Mouse (Mus musculus) small intestine, adult 10 weeks (tissue): ENCODE data around the gene Alox5. TPM values are rescaled to one million over a fixed set of nuclear protein-coding genes. Genes with fewer than 3 reads are reported as not detected.

Source experiments
- polyA plus RNA-seq: library from polyadenylated mRNA; stranded (reverse); fragments of 350-450 nt; fragmentation: Illumina TruSeq; extraction: RNeasy Lipid Tissue Mini Kit (QIAGEN cat#74804); gene quantifications from one replicate; pipeline ENCODE4 v1.2.3, GENCODE M21; 2014; ENCODE audit warnings: low replicate concordance

Alox5 gene
- polyA plus RNA-seq: 1.2 TPM

GRCm38 (mm10) chr6:116460544-116461283 is at the start of gene Alox5:
Gene Alox5, minus strand, starts transcription at chr6:116461178.

GRCm38 (mm10) chr6:116506302-116507003 is 45.5 kb upstream of the Alox5 start, which contains the start of gene Olfr212:
Gene Olfr212, plus strand, starts transcription at chr6:116506516.

DNA sequence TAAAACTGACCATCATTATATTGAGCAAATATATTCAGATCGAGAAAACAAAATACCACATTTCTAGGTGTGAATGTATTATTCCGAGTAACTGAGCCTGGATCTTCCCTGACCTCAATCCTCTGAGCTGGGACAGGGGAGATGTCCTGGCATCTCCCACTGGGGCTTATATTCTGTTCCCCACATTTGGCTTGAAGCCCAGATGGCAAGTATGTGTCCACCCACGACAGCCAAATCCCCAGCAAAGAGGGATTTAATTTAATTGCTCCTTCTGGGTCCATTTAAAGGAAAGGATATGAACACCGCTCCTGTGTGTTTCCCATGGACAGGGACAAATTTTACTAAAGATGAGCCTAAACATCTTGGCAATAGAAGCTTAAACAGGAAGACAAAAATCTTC is 27.8 kb upstream of the Alox5 start, which contains the start of gene Olfr211:
Gene Olfr211 (plus strand): TSS at position 301 of the 400 bp plus-strand sequence.

Other genes starting within 250 kb of the Alox5 start
- 1.9 TPM for gene Zfand4, start 197.0 kb downstream of the Alox5 start, polyA plus RNA-seq
- gene March8, start 123.2 kb downstream of the Alox5 start, polyA plus RNA-seq: 197 TPM
- gene Olfr211, start 27.9 kb upstream of the Alox5 start, polyA plus RNA-seq: not detected
- gene Olfr212, start 45.3 kb upstream of the Alox5 start, polyA plus RNA-seq: not detected
- gene Olfr213, start 77.3 kb upstream of the Alox5 start, polyA plus RNA-seq: not detected
- not detected for gene Gm5580, start 90.0 kb upstream of the Alox5 start, polyA plus RNA-seq
- gene Olfr214, start 93.1 kb upstream of the Alox5 start, polyA plus RNA-seq: not detected
- gene Olfr215, start 123.0 kb upstream of the Alox5 start, polyA plus RNA-seq: not detected
- gene Zfp422, start 167.8 kb upstream of the Alox5 start, polyA plus RNA-seq: 49.6 TPM
- gene Depp1, start 189.4 kb upstream of the Alox5 start, polyA plus RNA-seq: not detected
- 5.0 TPM for gene Rassf4, start 212.8 kb upstream of the Alox5 start, polyA plus RNA-seq